Mouse (Mus musculus) kidney, adult 2 months (tissue): ENCODE results near the gene Utrn.

Experiments
- CTCF ChIP-seq: fragments of 200-500 bp; conservative IDR thresholded peaks from 2 replicates; pipeline ENCODE4 v1.5.1; 2011; ENCODE audit warnings: low read depth, mild to moderate bottlenecking, control low read depth, low read length, moderate library complexity, mixed read lengths; ENCODE audit not compliant: insufficient read depth, insufficient read length
- POLR2A ChIP-seq: fragments of 200-500 bp; IDR thresholded peaks from one replicate; pipeline ENCODE4 v1.6.1; 2011; ENCODE audit warnings: low read depth, low read length, control low read depth

DNA sequence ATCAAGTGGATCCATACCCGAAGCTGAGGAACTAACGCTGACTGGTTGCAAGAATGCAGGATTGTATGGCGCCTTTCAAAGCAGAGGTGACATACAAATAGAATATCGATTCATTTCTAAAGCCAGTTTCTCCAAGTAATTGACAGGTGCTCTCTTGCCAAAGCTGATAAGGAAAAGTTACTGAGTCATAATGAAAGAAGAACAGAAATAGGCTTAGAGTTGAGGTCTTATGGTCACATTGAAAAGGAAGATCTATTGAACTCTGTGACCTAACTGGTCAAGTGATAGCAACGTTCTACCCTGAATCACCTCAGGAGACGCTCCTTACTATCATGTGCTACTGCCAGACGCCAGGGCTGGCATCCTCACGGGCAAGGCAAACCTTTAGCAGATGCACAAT is 274.2 kb downstream of the Utrn start:
- TF ChIP-seq POLR2A (no peak), CTCF (no peak)
